Mouse (Mus musculus): ENCODE measurements around the gene Trappc3l. TPM values are rescaled to one million over a fixed set of nuclear protein-coding genes. Genes with fewer than 3 reads are reported as not detected.

Trappc3l gene
- polyA plus RNA-seq, 1 experiment from 2014 or later: not detected

DNA sequence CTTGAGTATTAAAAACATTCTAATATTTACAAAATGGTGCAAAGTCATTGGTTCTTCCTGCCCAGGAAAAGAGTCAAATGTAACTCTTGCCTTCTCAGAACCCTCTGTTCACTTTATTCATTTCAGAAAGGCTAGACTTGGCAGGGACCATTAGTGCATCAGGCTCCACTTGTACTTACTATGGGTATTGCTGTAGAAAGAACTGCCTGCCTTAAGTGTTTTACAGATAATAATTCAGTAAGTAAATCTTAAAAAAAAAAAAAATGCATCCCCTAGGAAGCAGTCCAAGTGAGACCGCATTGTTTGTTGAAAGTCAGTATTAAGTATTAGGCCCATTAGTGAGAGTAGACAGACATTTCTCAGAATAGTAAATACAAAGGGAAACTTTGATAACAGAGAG, 49.1 kb downstream of the Trappc3l start:
- 64% methylated on average over 1 of the region's 1 CpGs for WGBS
- no peak for ATAC-seq (replicated peaks; ENCODE audit: extremely low read depth, insufficient read depth, low FRiP score)
- no peak overlapping the region for H3K9ac ChIP-seq (ENCODE audit: low read length)
- no peaks in the 10 kb centered on the region for H3K9me3 ChIP-seq (replicated peaks; ENCODE audit: control insufficient read depth, low read length)
- H3K4me2 ChIP-seq (ENCODE audit: low read depth, low read length): no peak overlapping the region
- H3K27me3 ChIP-seq (ENCODE audit: control insufficient read depth, insufficient read depth, low read length): no peaks in the 10 kb centered on the region
- no peak overlapping the region for H3K4me3 ChIP-seq (ENCODE audit: low read length)
- H3K4me1 ChIP-seq (ENCODE audit: control insufficient read depth, insufficient read depth, low read length): no peaks in the 10 kb centered on the region
- H3K36me3 ChIP-seq (ENCODE audit: control insufficient read depth, insufficient read depth): no peaks in the 10 kb centered on the region
- H3K27ac ChIP-seq (ENCODE audit: low read length): no peak overlapping the region

- Histone ChIP-seq H3K4me2 (ENCODE audit: low read depth, low read length) (no peak overlapping the region), H3K4me1 (ENCODE audit: control insufficient read depth, insufficient read depth, low read length) (no peaks in the 10 kb centered on the region), H3K27ac (ENCODE audit: low read length) (no peak overlapping the region), H3K9ac (ENCODE audit: low read length) (no peak overlapping the region), H3K4me3 (ENCODE audit: low read length) (no peak overlapping the region), H3K36me3 (ENCODE audit: control insufficient read depth, insufficient read depth) (no peaks in the 10 kb centered on the region), H3K9me3 (replicated peaks; ENCODE audit: control insufficient read depth, low read length) (no peaks in the 10 kb centered on the region), H3K27me3 (ENCODE audit: control insufficient read depth, insufficient read depth, low read length) (no peaks in the 10 kb centered on the region)
- ATAC-seq (replicated peaks; ENCODE audit: extremely low read depth, insufficient read depth, low FRiP score): no peak
- WGBS: 80% methylated on average over 2 of the region's 2 CpGs
These were observed 51.1 kb downstream of the Trappc3l start for GRCm38 (mm10) chr10:34088515-34088914.

GRCm38 (mm10) chr10:34089517-34089916, 52.1 kb downstream of the Trappc3l start:
- Histone ChIP-seq H3K27ac (ENCODE audit: low read length) (no peak overlapping the region), H3K4me2 (ENCODE audit: low read depth, low read length) (no peak overlapping the region), H3K9ac (ENCODE audit: low read length) (no peak overlapping the region), H3K4me3 (ENCODE audit: low read length) (no peak overlapping the region), H3K27me3 (ENCODE audit: control insufficient read depth, insufficient read depth, low read length) (no peaks in the 10 kb centered on the region), H3K36me3 (ENCODE audit: control insufficient read depth, insufficient read depth) (no peaks in the 10 kb centered on the region), H3K4me1 (ENCODE audit: control insufficient read depth, insufficient read depth, low read length) (no peaks in the 10 kb centered on the region), H3K9me3 (replicated peaks; ENCODE audit: control insufficient read depth, low read length) (no peaks in the 10 kb centered on the region)
- no peak for ATAC-seq (replicated peaks; ENCODE audit: extremely low read depth, insufficient read depth, low FRiP score)
- 72% methylated on average over 3 of the region's 3 CpGs for WGBS

DNA sequence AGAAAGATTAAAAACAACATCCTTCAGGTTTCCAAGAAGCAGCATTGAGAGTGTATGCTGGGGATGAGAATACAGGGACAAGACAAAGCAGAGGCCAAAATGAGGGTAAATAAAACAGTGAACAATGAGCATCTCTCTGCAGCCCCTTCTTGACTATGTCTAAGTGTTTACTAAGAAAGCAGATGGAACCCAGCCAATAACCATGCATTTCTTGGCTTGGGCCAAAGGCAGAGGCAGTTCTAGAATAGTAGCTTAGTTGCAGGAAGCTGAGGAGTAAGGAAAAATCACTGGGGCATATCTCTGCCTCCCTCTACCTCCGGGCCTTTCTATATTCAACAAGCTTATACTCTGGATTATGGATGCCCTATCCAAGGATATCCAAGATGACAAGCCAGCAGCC, 53.1 kb downstream of the Trappc3l start:
- H3K27me3 ChIP-seq (ENCODE audit: control insufficient read depth, insufficient read depth, low read length): no peaks in the 10 kb centered on the region
- no peaks in the 10 kb centered on the region for H3K4me1 ChIP-seq (ENCODE audit: control insufficient read depth, insufficient read depth, low read length)
- no peaks in the 10 kb centered on the region for H3K9me3 ChIP-seq (replicated peaks; ENCODE audit: control insufficient read depth, low read length)
- ATAC-seq (replicated peaks; ENCODE audit: extremely low read depth, insufficient read depth, low FRiP score): no peak
- H3K27ac ChIP-seq (ENCODE audit: low read length): no peak overlapping the region
- H3K4me3 ChIP-seq (ENCODE audit: low read length): no peak overlapping the region
- WGBS: 66% methylated on average over 1 of the region's 1 CpGs
- H3K9ac ChIP-seq (ENCODE audit: low read length): no peak overlapping the region
- H3K4me2 ChIP-seq (ENCODE audit: low read depth, low read length): no peak overlapping the region
- H3K36me3 ChIP-seq (ENCODE audit: control insufficient read depth, insufficient read depth): no peaks in the 10 kb centered on the region

DNA sequence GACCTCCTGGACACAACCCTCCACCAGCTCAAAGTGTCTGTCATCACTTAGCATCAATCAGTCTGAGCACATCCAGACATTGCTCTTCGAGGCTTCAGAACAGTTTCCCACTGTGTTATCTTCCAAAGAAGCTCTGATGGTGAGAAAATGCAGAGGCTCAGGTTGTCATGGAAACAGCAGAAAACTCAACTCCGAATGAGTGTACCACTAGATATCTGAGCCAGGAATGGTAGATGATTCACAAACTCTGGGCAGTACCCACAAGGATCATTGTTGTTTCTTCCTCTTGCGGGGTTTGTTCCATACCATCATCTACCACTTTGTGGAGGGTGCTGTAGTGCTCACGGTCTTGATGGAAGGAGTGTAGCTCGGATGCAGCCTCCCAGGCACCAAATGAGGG, 54.5 kb downstream of the Trappc3l start:
- Histone ChIP-seq H3K9ac (ENCODE audit: low read length) (no peak overlapping the region), H3K27me3 (ENCODE audit: control insufficient read depth, insufficient read depth, low read length) (no peaks in the 10 kb centered on the region), H3K36me3 (ENCODE audit: control insufficient read depth, insufficient read depth) (no peaks in the 10 kb centered on the region), H3K9me3 (replicated peaks; ENCODE audit: control insufficient read depth, low read length) (no peaks in the 10 kb centered on the region), H3K4me3 (ENCODE audit: low read length) (no peak overlapping the region), H3K4me1 (ENCODE audit: control insufficient read depth, insufficient read depth, low read length) (0 out of 2 replicates have a peak, but pooled peaks cover 4% of the 10 kb centered on the region), H3K4me2 (ENCODE audit: low read depth, low read length) (no peak overlapping the region), H3K27ac (ENCODE audit: low read length) (no peak overlapping the region)
- 35% methylated on average over 5 of the region's 5 CpGs for WGBS
- ATAC-seq (replicated peaks; ENCODE audit: extremely low read depth, insufficient read depth, low FRiP score): no peak

DNA sequence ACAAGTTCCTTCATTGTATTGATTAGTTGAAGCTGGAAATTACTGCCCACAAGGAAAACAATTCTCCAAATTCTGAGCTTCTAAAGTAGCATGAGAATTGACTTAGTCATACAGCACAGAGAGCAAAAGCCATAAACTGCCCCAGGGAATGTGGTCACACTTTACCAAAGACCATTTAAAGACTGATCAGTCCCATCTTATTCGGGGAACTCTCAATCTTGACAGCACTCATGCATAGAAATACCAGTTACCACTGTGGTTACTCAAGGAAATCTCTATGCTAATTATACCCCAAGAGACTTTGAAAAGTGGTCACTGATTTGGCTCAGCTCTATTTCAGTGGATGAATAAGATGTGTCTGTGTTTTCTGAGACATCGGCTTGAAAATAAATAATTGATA, 57.8 kb downstream of the Trappc3l start:
- H3K36me3 ChIP-seq (ENCODE audit: control insufficient read depth, insufficient read depth): no peaks in the 10 kb centered on the region
- no peak overlapping the region for H3K27ac ChIP-seq (ENCODE audit: low read length)
- H3K9me3 ChIP-seq (replicated peaks; ENCODE audit: control insufficient read depth, low read length): no peaks in the 10 kb centered on the region
- WGBS: 58% methylated on average over 2 of the region's 2 CpGs
- H3K4me2 ChIP-seq (ENCODE audit: low read depth, low read length): peak overlapping the region; percentile 58
- H3K4me3 ChIP-seq (ENCODE audit: low read length): peak overlapping the region; percentile 57
- no peak overlapping the region for H3K9ac ChIP-seq (ENCODE audit: low read length)
- no peaks in the 10 kb centered on the region for H3K27me3 ChIP-seq (ENCODE audit: control insufficient read depth, insufficient read depth, low read length)
- 0 out of 2 replicates have a peak, but pooled peaks cover 4% of the 10 kb centered on the region for H3K4me1 ChIP-seq (ENCODE audit: control insufficient read depth, insufficient read depth, low read length)
- no peak for ATAC-seq (replicated peaks; ENCODE audit: extremely low read depth, insufficient read depth, low FRiP score)

GRCm38 (mm10) chr10:34095964-34096363, 58.6 kb downstream of the Trappc3l start:
- no peaks in the 10 kb centered on the region for H3K27me3 ChIP-seq (ENCODE audit: control insufficient read depth, insufficient read depth, low read length)
- peak overlapping the region; percentile 23 for H3K27ac ChIP-seq (ENCODE audit: low read length)
- H3K4me2 ChIP-seq (ENCODE audit: low read depth, low read length): peak overlapping the region; percentile 58
- WGBS: 43% methylated on average over 12 of the region's 12 CpGs
- ATAC-seq (replicated peaks; ENCODE audit: extremely low read depth, insufficient read depth, low FRiP score): peak; percentile 10; the same call in 1 of the 2 replicates
- peak overlapping the region; percentile 57 for H3K4me3 ChIP-seq (ENCODE audit: low read length)
- no peaks in the 10 kb centered on the region for H3K36me3 ChIP-seq (ENCODE audit: control insufficient read depth, insufficient read depth)
- H3K9me3 ChIP-seq (replicated peaks; ENCODE audit: control insufficient read depth, low read length): no peaks in the 10 kb centered on the region
- peak overlapping the region; percentile 68 for H3K9ac ChIP-seq (ENCODE audit: low read length)
- 0 out of 2 replicates have a peak, but pooled peaks cover 4% of the 10 kb centered on the region for H3K4me1 ChIP-seq (ENCODE audit: control insufficient read depth, insufficient read depth, low read length)

GRCm38 (mm10) chr10:34096418-34096883, 59.1 kb downstream of the Trappc3l start, which contains the start of gene Calhm5:
Calhm5 (minus strand) TSS chr10:34096519.
- WGBS: 10% methylated on average over 9 of the region's 9 CpGs
- peak within 1 kb of the TSS; percentile 58 for H3K4me2 ChIP-seq (ENCODE audit: low read depth, low read length)
- H3K27ac ChIP-seq (ENCODE audit: low read length): peak within 1 kb of the TSS; percentile 33
- 0 out of 2 replicates have a peak, but pooled peaks cover 4% of the 10 kb centered on the region for H3K4me1 ChIP-seq (ENCODE audit: control insufficient read depth, insufficient read depth, low read length)
- peak within 1 kb of the TSS; percentile 57 for H3K4me3 ChIP-seq (ENCODE audit: low read length)
- H3K36me3 ChIP-seq (ENCODE audit: control insufficient read depth, insufficient read depth): no peaks in the 10 kb centered on the region
- H3K9me3 ChIP-seq (replicated peaks; ENCODE audit: control insufficient read depth, low read length): no peaks in the 10 kb centered on the region
- H3K27me3 ChIP-seq (ENCODE audit: control insufficient read depth, insufficient read depth, low read length): no peaks in the 10 kb centered on the region
- ATAC-seq (replicated peaks; ENCODE audit: extremely low read depth, insufficient read depth, low FRiP score): peak; percentile 87
- peak within 1 kb of the TSS; percentile 68 for H3K9ac ChIP-seq (ENCODE audit: low read length)

DNA sequence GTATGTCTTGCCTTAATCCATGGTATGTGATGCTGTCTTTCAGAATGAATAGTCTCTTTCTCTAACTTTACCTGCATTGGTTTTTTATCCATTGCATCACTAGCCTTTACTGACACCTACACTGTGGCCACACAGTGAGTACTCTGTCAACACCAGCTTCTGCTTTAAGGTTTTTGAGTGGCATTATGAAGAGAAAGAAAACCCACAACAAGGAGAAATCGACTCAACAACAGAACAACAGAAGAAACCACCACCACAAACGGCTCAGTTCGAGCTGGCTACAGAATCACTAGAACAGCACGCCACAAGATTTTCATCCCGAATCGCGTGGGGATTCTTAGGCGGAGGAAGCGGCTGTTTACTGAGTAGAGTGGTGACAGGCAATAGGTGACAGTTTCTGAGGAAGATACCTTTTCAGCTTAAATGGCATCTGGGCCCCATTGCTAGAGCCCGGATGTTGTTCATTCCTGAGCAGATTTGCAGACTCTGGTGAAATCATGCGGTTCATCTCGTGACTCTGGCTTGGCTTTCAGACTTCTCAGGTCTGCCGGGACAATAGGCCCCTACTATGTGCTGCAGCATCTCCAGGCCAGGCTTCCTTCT, 73.6 kb downstream of the Trappc3l start:
- no peak overlapping the region for H3K4me2 ChIP-seq (ENCODE audit: low read depth, low read length)
- no peaks in the 10 kb centered on the region for H3K36me3 ChIP-seq (ENCODE audit: control insufficient read depth, insufficient read depth)
- H3K9ac ChIP-seq (ENCODE audit: low read length): no peak overlapping the region
- no peaks in the 10 kb centered on the region for H3K27me3 ChIP-seq (ENCODE audit: control insufficient read depth, insufficient read depth, low read length)
- 61% methylated on average over 13 of the region's 13 CpGs for WGBS
- no peaks in the 10 kb centered on the region for H3K9me3 ChIP-seq (replicated peaks; ENCODE audit: control insufficient read depth, low read length)
- no peak overlapping the region; the same call in 1 of the 2 replicates for H3K27ac ChIP-seq (ENCODE audit: low read length)
- no peaks in the 10 kb centered on the region for H3K4me1 ChIP-seq (ENCODE audit: control insufficient read depth, insufficient read depth, low read length)
- H3K4me3 ChIP-seq (ENCODE audit: low read length): no peak overlapping the region
- 0 out of 2 replicates have a peak, but pooled peaks have one; percentile 14 for ATAC-seq (replicated peaks; ENCODE audit: extremely low read depth, insufficient read depth, low FRiP score)

Measured in heart, embryonic 16.5 days (tissue).